Mouse (Mus musculus) neural tube, embryonic 10.5 days (tissue): ENCODE data around the gene Unc5b.

Source experiments
- DNase-seq: peaks from one replicate; pipeline ENCODE4 v3.0.0-alpha.2; 2017; ENCODE audit warnings: low spot score; ENCODE audit errors: extremely low spot score

Gene Unc5b

DNA sequence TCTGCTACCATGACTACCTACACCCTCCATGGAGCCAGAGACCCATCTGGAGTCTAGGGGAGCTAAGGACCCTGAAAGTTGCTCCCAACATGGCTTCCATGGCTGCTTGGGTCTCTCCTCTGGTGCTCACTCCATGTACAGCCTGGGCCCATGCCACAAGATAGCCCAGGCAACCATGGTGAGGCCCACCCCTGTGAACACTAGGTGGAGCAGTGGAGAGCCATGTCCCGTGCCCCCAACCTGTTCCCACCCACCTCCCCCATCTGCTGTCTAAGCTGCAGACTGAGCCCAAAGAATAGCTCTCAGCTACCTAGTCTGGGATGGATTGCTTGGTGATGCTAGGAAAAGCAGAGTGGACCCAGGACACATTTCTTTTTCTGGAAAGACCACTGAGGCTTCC, 108.0 kb downstream of the Unc5b start:
- DNase-seq = no peak

DNA sequence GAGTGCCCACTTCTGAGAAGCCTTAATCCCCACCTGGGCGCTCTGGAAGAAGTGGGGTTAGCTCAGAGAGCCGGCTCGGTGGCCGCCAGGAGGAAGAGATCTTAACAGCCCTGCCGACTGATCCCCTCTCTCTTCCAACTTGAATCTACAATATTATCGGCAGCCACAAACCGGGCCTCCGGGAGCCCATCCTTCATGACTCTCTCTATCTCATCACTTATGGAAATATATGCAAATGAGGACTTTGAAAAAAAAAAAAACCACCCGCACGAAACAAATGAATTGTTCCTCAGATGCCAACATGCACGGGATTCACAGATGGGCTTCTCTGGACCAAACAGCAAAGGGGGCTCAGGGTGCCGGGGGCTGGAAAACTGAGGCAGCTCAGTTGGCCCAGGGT, 109.7 kb downstream of the Unc5b start:
- DNase-seq = no peak

DNA sequence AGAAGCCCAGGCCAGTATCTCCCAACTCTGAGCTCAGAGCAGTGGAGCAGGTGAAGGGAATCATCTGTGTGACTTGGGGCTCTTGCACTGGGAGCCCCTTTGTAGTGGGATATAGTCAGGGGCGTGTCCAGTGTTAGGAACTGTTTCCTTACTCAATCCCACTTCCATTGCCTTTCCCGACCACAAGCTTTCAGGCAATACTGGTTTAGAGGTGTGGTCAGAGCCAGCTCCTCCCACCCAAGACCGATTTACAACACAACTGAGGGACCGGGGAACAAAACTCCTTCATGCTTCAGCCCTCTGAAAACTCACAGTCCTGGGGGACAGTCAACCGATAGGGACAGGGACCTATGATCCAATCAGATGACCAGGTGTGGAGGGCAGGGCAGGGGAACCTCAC, 110.9 kb downstream of the Unc5b start:
- DNase-seq = no peak

DNA sequence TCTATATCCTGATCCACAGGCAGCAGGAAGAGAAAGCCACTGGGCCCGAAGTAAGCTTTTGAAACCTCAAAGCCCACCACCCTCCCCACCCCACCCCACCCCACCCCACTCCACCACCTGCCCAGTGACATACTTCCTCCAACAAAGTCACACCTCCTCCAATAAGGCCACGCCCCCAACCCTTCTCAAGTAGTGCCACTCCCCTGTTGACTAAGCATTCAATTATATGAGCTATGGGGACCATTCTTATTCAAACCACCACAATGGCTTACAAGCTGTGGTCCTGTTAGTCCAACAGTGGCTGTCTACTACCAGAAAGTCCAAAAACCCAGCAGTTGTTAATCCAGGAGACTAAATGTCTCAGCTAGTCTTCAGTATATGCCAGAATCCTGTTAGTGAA, 112.9 kb downstream of the Unc5b start:
- DNase-seq = no peak

DNA sequence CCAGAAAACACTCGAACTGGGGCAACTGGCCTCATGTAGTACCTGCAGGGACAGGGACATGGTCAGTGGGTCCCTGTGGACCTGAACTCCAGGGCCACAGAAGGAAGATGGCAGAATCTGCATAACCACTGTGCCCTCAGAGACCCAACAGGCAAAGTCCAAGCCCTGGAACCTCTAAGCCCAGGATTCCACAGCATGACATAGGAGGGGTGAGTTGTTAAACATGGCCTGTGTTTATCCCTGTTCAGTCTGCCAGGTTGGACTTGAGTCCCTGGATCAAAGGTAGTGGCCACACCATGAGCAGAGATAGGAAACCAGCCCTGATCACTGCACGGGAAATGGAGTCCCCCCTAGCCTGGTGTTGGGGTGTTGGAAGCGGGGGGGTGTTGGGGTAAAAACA, 114.9 kb downstream of the Unc5b start:
- DNase-seq = no peak
